Mouse (Mus musculus) embryonic stem cell, embryonic (primary cell): Measurements from ENCODE around the gene Asic3.

Experiments used
- CTCF ChIA-PET, 4 experiments: fragments of 300-600 bp in 2 of 4; fragments of 350-600 bp in 2 of 4; sonication (Branson Sonifier 250); formaldehyde crosslinking; loops; one replicate each; lab custom pipeline; 2022; ENCODE audit warnings: inconsistent platforms in 2 of 4; lab: Charles Lee
- POLR2A ChIA-PET, 4 experiments: fragments of 300-600 bp in 2 of 4; fragments of 350-600 bp in 2 of 4; sonication (Branson Sonifier 250); formaldehyde crosslinking; loops; one replicate each; lab custom pipeline; 2022; ENCODE audit warnings: antibody characterized with exemption in 4 of 4, inconsistent platforms in 1 of 4; lab: Charles Lee

Asic3 gene

DNA sequence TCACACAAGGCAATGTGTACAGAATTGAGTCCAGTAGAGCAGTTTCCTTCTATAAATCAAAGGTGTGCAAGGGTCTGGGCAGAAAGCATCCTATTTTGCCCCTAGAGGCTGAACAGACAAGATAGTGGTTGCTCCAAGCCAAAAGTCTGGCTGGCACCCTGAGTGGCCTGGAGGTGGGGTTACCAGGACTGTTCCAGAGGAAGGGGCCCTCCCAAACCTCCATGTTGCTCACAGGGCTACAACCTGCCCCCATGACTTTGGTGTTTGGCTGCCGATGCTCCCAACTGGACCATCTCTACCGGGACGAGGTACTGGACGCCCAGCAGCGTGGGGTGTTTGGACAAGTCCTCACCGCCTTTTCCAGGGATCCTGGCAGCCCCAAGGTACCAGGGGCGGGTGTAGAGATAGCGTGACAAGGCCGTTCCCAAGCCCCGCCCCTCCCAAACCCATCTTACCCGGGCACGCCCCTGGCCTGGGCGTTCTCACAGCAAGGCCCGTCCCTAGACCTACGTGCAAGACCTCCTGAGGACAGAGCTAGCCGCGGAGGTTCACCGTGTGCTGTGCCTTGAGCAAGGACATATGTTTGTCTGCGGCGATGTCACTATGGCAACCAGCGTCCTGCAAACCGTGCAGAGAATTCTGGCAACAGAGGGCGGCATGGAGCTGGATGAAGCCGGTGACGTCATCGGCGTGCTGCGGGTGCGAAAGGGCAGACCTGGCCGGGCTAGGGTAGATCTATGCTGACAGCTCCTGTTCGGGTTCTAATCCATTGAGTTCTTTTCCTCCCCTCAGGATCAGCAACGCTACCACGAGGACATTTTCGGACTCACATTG, 29.9 kb upstream of the Asic3 start:
- ChIA-PET POLR2A (interaction anchor here in 3 of 4 experiments (0.6 to 3.7 kb wide), 59 partner anchors 8 to 539 kb away, joined by 3 to 65 read pairs (median 4); partner anchors contain the start of genes Abcb8 (in 3 of the 3), Atg9b (in 3 of the 3), Cdk5 (in 2 of the 3) and Fastk (in 2 of the 3)), CTCF (interaction anchor here (0.5 to 3.1 kb wide), 54 partner anchors 8 to 1082 kb away, joined by 3 to 70 read pairs (median 4); partner anchors contain the start of genes Abcb8 (in 4 of the 4), Atg9b (in 2 of the 4), Kcnh2 (in 2 of the 4) and Cdk5 (in 1 of the 4))

DNA sequence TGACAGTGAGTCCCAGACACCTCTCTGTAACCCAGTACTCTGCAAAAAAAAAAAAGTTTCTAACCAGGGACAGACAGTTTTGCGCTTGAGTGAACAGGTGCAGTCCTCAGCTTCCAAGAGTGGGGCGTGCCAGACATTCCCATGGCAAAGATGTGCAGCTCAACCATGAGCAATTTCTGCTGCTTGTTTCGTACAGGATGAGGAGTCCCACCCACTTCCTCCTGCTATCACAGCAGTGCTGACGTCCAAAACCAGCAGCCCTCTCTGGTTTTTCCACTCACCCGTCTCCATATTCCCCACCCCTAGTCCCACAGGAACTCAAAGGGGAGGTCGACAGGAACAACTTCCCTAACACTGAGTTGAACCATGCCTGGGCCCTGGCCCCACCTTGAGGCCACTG, 28.8 kb upstream of the Asic3 start:
- POLR2A ChIA-PET, result interaction anchor here in 3 of 4 experiments (1.2 to 3.7 kb wide), 7 partner anchors 9 to 300 kb away, joined by 3 to 65 read pairs (median 5); partner anchors contain the start of genes Abcb8 (in 2 of the 3), Agap3 (in 1 of the 3), Atg9b (in 1 of the 3) and Nub1 (in 1 of the 3)
- CTCF ChIA-PET, result interaction anchor here in 3 of 4 experiments (1.1 to 3.1 kb wide), 6 partner anchors 9 to 593 kb away, joined by 3 to 70 read pairs (median 5); partner anchors contain the start of genes Abcb8 (in 2 of the 3) and Atg9b (in 1 of the 3)

DNA sequence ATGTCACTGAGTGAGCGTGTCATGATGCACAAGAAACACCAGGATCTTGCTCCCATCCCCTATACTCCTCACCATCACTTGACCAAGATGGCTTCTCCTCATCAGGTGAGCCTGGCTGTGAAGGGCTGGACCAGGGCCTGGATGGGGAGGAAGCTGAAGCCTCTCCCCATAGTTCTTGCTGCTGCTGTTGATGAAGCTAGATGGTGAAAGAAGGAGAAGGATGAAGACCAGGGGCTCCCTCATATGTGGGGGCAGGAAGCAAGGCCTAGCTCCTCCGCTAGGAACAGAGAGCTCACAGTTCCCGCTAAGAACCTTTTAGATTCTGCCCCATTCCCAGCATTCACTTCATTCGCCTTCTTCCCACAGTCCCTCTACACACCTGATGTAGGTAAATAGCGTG, 27.8 kb upstream of the Asic3 start:
- CTCF ChIA-PET, result interaction anchor here in 1 of 4 experiments (1.7 to 3.1 kb wide), 2 partner anchors 8 to 31 kb away, joined by 5 to 70 read pairs; partner anchors contain the start of genes Abcb8 and Atg9b
- POLR2A ChIA-PET, result interaction anchor here in 2 of 4 experiments (1.0 to 3.7 kb wide), 3 partner anchors 8 to 14 kb away, joined by 3 to 65 read pairs (median 35); partner anchors contain the start of genes Abcb8 (in 2 of the 2) and Atg9b (in 1 of the 2)

DNA sequence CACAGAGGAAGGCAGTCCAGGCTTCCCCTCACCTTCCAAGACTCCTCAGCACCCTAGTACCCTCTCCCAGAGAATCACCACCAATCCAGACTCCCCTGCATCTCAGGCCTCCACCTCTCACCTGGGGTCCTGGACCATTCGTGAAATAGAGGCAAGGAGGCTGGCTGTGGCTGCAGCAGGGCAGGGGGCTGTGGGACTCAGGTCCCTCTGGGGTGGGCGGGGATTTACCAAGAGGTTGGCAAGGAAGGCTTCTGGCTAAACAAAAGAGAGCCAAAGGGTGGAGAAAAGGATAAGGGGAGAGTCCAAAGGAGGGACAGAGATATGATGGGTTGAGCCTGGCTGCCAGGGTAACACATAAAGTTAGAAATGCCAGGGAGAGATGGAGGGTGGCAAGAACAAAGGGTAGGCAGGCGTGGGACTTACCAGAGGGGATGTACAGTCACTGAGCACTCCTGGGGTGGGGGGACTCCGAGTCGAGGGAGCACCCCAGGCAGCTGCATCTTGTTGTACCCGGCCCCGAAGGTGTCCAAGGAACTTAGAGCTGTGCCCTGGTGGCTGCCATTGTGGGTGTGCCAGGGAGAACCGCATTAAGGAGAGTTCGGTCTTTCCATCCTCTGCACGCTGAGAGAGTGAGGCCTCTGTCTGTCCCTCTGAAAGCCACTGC, 27.2 kb upstream of the Asic3 start:
- CTCF ChIA-PET, result interaction anchor here in 3 of 4 experiments (0.9 to 3.1 kb wide), 7 partner anchors 7 to 124 kb away, joined by 3 to 70 read pairs (median 5); partner anchors contain the start of genes Abcb8 (in 1 of the 3) and Atg9b (in 1 of the 3)
- POLR2A ChIA-PET, result interaction anchor here in 2 of 4 experiments (1.0 to 3.7 kb wide), 10 partner anchors 7 to 299 kb away, joined by 3 to 65 read pairs (median 6); partner anchors contain the start of genes Abcb8 (in 2 of the 2), Agap3 (in 1 of the 2), Atg9b (in 1 of the 2) and Nub1 (in 1 of the 2)

DNA sequence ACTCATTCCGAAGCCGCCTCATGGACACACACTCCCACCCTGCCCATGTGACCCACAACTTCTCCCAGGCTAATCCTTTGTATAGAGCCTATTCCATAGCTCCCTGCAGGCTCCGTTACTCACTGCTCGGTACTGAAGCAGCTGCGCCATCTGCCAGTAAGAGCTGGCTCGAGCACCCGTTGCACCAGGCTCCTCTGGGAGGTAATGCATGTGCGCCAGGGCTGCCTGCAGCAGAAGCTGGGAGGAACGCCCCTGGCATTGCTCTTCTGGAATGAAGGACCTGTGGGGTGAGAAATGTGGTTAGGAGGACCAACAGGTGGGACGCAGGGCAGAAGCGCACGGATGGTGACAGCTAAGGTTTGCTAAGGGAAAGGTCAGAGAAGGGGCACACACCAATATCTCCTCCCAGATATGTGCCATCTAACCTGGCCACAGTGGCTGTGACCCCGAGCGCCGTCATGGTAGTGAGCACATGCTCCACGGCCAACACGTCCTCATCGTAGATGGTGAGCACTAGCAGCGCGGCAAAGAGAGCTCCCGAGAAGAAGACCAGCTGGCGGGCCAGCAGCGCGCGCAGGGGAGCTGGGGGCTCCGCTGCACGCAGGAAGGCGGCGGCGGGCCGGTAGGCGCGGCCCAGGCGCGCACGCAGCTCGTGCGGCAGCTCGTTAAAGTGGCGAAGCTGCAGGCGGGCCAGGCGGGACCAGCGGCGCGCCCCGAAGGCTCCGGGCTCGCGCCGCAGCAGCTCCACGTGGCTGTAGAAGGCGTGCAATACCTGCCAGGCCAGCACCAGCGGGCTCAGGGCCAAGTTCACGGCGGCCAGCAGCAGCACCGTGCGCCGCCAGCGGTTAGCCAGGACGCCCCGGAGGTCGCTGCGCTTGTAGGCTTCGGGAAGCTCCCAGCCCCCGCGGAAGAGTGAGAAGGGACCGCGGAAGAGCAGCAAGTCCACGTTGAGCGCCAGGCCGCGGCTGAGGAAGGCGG, 25.6 kb upstream of the Asic3 start:
- ChIA-PET CTCF (interaction anchor here (0.5 to 3.3 kb wide), 38 partner anchors 8 to 878 kb away, joined by 3 to 14 read pairs (median 4); partner anchors contain the start of genes Asic3 (in 1 of the 4), Nub1 (in 1 of the 4) and Nupl2 (in 1 of the 4)), POLR2A (interaction anchor here (0.6 to 3.6 kb wide), 51 partner anchors 9 to 455 kb away, joined by 3 to 21 read pairs (median 5); partner anchors contain the start of genes Fastk (in 3 of the 4), Nub1 (in 2 of the 4), Agap3 (in 1 of the 4) and Kcnh2 (in 1 of the 4))

DNA sequence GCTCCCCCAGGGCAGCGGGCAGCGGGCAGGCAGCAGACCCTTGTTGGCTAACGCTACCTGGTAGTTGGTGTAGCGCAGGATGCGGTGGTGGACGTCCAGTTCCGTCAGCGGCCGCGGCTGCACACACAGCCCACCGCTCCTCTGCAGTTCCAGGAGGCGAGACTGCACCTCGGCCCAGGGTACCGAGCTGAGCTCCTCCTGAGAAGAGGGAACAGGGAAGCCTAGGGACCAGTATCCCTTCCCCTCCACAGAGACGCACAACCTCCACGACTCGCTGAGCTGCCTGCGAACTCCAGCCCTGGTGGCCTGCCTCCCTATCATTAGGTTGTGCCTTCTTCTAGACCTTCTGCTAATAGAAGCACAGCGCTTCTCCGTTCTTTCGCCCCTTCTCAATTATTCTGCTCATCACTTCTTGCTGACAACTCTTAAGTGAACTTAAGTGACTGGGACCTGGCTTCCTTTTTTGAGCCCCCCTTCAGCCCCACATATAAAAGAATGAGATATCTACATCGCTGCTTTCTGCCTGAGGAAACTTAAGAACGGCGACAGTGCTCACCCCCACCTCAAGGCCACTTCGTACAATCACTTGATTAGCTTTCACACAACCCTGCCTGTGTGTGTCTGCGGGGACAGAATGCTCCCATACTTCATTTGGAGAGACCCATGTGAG, 24.8 kb upstream of the Asic3 start:
- POLR2A ChIA-PET, result interaction anchor here (0.6 to 3.6 kb wide), 54 partner anchors 8 to 472 kb away, joined by 3 to 21 read pairs (median 4); partner anchors contain the start of genes Fastk (in 3 of the 4), Agap3 (in 1 of the 4), Asic3 (in 1 of the 4) and Kcnh2 (in 1 of the 4)
- CTCF ChIA-PET, result interaction anchor here (0.7 to 3.3 kb wide), 29 partner anchors 8 to 562 kb away, joined by 3 to 20 read pairs (median 4); partner anchors contain the start of genes Asic3 (in 1 of the 4) and Nupl2 (in 1 of the 4)

DNA sequence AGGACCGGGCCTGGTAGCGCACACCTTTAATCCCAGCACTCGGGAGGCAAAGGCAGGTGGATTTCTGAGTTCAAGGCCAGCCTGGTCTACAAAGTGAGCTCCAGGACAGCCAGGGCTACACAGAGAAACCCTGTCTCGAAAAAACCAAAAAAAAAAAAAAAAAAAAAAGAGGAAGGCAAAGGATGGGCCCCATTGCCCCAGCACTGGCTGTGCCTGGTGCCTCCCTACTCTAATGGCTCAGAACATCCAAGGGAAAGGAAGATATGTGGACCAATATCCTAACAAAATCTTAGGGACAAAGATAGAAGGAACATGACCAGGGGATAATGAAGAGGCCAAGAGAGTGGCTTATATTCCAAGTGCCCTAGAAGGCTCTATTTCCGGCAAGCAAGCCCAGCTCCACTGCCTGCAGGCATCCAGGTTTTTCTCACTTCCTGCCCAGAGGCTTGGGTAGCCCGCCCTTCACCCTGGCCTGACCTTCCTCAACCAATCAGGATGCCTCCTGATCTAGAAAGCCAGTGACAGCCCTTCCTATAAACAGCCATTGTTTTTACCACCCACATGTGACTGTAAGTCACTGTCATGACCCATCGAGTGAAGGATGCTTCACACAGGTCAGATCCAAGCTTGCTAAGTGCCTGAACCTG, 24.1 kb upstream of the Asic3 start:
- CTCF ChIA-PET, result interaction anchor here (0.7 to 3.3 kb wide), 12 partner anchors 27 to 127 kb away, joined by 3 to 20 read pairs (median 6); no protein-coding TSS in a partner anchor
- POLR2A ChIA-PET, result interaction anchor here in 3 of 4 experiments (0.6 to 3.6 kb wide), 32 partner anchors 10 to 473 kb away, joined by 3 to 21 read pairs (median 4); partner anchors contain the start of genes Asic3 (in 1 of the 3), Fastk (in 1 of the 3), Kcnh2 (in 1 of the 3) and Nos3 (in 1 of the 3)

DNA sequence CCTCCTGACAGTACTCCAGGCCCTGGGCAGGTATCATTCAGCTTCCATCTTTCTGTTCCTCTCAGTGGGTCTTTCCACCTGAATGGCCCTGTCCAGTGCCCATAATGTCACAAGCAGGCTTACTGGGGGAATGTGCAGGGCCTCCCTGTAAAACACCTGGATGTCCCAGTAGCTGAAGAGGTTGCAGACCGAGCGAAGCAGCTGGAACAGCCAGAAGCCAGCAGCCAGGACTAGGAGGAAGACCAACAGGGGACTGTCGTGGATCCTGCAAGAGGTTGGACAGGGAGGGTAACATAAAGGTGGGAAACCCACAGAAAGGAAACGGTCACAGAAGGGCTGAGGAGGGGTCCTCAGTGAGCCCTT, 23.6 kb upstream of the Asic3 start:
- CTCF ChIA-PET, result interaction anchor here in 3 of 4 experiments (0.6 to 3.3 kb wide), 6 partner anchors 27 to 170 kb away, joined by 3 to 13 read pairs (median 3); no protein-coding TSS in a partner anchor
- POLR2A ChIA-PET, result interaction anchor here in 3 of 4 experiments (0.7 to 3.2 kb wide), 16 partner anchors 9 to 473 kb away, joined by 3 to 21 read pairs (median 4); partner anchors contain the start of gene Fastk (in 1 of the 3)

DNA sequence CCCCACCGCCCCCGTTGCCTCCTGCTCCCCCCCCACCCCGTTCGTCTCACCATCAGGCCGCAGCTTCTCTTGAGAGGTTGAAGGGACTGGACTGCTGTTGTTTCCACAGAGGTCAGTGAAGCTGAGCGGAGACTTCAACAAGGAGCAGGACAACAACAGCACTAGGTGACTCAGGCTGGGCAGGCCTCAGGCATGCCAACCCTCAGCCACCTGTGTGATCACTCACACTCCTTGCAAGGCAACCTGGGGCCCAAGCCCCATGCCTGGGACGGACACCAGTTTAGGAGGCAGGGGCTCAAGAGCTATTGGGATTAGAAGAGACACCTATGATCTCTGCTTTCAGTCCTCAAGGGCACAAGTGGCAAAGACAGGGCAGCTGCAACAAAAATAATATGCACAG, 21.3 kb upstream of the Asic3 start, which contains the start of gene Atg9b:
Gene Atg9b (minus strand): TSS at position 280 of the 400 bp plus-strand sequence.
- ChIA-PET POLR2A (interaction anchor here (0.7 to 4.0 kb wide), 16 partner anchors 7 to 537 kb away, joined by 3 to 65 read pairs (median 4); partner anchors contain the start of genes Cdk5 (in 1 of the 4), Kcnh2 (in 1 of the 4), Klhl7 (in 1 of the 4) and Slc4a2 (in 1 of the 4)), CTCF (interaction anchor here in 3 of 4 experiments (0.8 to 7.5 kb wide), 11 partner anchors 7 to 92 kb away, joined by 3 to 76 read pairs (median 5); partner anchors contain the start of gene Asic3 (in 1 of the 3))

DNA sequence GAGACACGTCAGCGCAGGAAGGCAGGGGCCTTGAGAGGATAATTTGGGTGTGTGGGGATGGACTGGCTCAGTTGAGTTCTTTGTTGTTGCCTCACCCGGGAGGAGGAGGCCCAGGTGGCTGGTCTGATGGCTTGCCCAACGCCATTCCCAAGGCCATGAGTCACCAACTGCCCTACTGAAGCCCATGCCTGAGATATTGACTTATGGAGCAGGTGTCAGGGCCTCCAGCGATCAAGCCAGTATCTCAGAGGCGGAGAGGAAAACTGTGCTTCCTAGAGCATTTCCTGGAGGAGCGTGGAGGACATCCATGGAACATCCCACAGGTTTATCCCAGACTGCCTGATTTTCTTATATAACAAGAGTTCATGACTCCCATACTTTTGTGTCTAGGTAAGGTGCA, 20.5 kb upstream of the Asic3 start:
- ChIA-PET CTCF (interaction anchor here (0.5 to 7.5 kb wide), 59 partner anchors 8 to 358 kb away, joined by 3 to 76 read pairs (median 7); partner anchors contain the start of genes Asic3 (in 2 of the 4), Kcnh2 (in 2 of the 4), Agap3 (in 1 of the 4) and Cdk5 (in 1 of the 4)), POLR2A (interaction anchor here (0.5 to 4.0 kb wide), 29 partner anchors 8 to 1171 kb away, joined by 3 to 65 read pairs (median 4); partner anchors contain the start of genes Fastk (in 2 of the 4), Cdk5 (in 1 of the 4), Kcnh2 (in 1 of the 4) and Klhl7 (in 1 of the 4))

DNA sequence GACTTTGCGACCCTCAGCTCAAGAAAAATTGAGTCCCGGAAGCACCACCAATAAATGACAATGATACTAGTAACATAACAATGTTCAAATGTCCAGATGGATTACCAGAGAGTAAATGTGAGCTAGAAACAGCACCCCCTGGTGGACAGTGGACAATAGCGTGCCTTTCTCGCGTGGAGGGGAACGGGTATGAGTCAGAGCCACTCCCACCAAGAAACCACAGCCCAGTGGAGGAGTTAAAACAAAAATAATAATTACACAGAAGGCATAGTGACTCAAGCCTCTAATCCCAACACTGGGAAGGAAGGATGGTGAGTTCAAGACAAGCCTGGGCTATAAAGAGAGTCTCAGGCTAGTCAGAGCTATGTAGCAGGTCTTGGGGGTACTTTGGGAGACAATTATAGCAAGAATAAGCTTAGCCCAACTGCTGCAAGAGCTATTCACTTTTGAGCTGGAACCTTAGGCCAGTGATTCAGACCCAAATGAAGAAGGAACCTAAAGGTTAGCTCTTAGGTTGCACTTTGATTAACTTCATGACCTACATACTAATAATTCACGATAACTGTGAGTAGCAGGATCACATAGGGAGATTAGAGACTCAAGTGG, 19.7 kb upstream of the Asic3 start, which contains the start of gene Abcb8:
Gene Abcb8 (plus strand): TSS at position 272 of the 606 bp plus-strand sequence.
- ChIA-PET POLR2A (interaction anchor here (0.5 to 4.0 kb wide), 64 partner anchors 9 to 978 kb away, joined by 3 to 65 read pairs (median 4); partner anchors contain the start of genes Fastk (in 2 of the 4), Tmub1 (in 2 of the 4), Abcf2 (in 1 of the 4) and Agap3 (in 1 of the 4)), CTCF (interaction anchor here (0.5 to 7.5 kb wide), 94 partner anchors 9 to 696 kb away, joined by 3 to 76 read pairs (median 5); partner anchors contain the start of genes Fastk (in 3 of the 4), Asic3 (in 2 of the 4), Cdk5 (in 2 of the 4) and Kcnh2 (in 2 of the 4))

DNA sequence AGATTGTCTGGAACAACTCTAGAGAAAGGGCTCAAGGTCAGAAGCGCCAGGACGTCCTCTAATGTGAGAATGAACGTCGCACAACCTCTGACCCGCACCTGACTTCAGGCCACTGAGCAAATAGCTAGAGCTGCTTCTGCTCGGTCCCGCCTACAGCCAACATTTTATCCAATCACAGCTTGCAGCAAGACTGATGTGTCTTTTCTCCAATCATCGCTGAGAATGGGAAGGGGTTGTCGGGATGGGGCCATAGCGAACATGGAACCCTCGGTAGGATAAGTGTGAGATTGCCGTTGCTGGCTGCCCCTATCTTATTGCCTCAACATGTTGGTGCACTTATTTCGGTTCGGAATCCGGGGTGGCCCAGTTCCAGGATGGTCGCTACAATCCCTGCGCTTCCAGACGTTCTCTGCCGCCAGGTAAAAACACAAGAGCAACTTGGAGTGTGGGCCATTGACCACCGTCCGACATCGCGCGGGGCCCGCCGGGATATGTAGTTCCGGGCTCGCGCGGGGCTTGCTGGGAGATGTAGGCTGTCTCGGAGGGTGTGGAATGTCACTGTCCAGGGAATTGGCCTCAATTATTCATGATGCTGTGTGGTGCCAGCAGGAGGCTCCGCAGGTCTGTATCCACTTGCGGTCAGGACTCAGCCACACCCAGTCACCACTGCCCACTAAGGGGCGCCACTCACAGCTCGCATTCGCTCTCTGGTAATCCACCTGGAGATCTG, 18.9 kb upstream of the Asic3 start:
- POLR2A ChIA-PET, result interaction anchor here (0.5 to 4.0 kb wide), 73 partner anchors 9 to 979 kb away, joined by 3 to 65 read pairs (median 4); partner anchors contain the start of genes Abcf2 (in 2 of the 4), Fastk (in 2 of the 4), Tmub1 (in 2 of the 4) and Agap3 (in 1 of the 4)
- CTCF ChIA-PET, result interaction anchor here (0.6 to 7.5 kb wide), 103 partner anchors 9 to 909 kb away, joined by 3 to 76 read pairs (median 5); partner anchors contain the start of genes Fastk (in 3 of the 4), Asic3 (in 2 of the 4), Cdk5 (in 2 of the 4) and Slc4a2 (in 2 of the 4)
